Mouse (Mus musculus) gastrocnemius, postnatal 4 days (tissue): Measurements from ENCODE around the gene Vps50. TPM values are rescaled to one million over a fixed set of nuclear protein-coding genes. Genes with fewer than 3 reads are reported as not detected.
A peak's percentile ranks its signal among the peaks of the same experiment; 100 is the strongest.
"Not testable (repeated sequence)": the region's sequence is repeated elsewhere in the genome, so short reads cannot be mapped to it uniquely, and the experiment has no call there.

ENCODE experiments used
- DNase-seq, 2 experiments: peaks; one replicate each; pipeline ENCODE4 v3.0.0; 2021 to 2022; ENCODE audit warnings: low spot score in 2 of 2, mixed read lengths in 2 of 2
- long read RNA-seq, 2 experiments: library from polyadenylated mRNA; stranded (forward); transcript quantifications; one replicate each; pipeline ENCODE4 v2.0.0; 2021
- total RNA-seq, 2 experiments: library from RNA; stranded (reverse); gene quantifications; 2 replicates each; pipeline ENCODE4 v1.2.3; 2021

Vps50 gene
- total RNA-seq: 10 to 100 TPM; 17.7 to 21.0 TPM
- long read RNA-seq, experiment 1, full-length matches to known transcripts: 17 of 28 reads
- long read RNA-seq, experiment 1, partial matches to known transcripts: 4 of 28 reads
- long read RNA-seq, experiment 1, other reads (novel, unspliced or antisense): 7 of 28 reads
- long read RNA-seq, experiment 2, transcript Vps50-201 (28 exons, 3,788 nt): major isoform, 18 of 23 reads
- long read RNA-seq, experiment 2, partial matches to known transcripts: 1 of 23 reads
- long read RNA-seq, experiment 2, other reads (novel, unspliced or antisense): 2 of 23 reads

DNA sequence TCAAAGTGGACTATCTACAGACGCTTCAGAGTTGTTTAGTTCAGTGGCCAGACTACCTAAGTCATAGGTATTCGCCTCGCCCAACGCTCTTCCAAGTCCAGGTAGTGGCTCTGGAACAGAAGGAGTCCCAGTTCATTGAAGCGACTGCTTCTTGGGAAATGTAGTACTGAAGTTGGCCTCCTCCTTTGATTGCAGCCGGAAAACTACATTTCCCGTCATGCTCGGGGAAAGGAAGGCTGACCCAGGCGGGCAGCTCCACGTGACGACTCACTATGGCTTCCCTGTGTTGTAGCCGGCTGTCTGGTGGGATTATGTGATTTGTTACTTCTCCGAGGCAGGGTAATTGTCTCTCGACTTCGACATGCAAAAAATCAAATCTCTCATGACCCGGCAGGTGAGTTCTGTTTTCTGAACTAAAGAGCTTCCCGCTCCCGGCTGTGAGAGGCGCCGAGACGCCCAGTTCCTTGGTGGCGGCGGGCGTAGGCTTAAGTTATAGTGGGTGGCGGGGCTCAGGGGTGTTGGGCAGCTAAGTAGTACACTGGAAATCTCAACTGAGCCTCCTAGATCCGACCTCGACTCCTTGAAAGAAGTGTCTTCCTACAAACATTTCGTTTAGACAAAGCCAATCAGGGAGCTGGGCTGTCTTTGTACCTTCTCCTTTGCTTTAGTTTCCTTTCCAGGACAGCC, at the start of gene Vps50, which contains the start of gene Hepacam2:
Vps50 (plus strand) TSS at position 221 of the 687 bp plus-strand sequence.
Hepacam2 (minus strand) TSS at position 137 of the 687 bp plus-strand sequence.
- peak; percentile 60 to 85 for DNase-seq

DNA sequence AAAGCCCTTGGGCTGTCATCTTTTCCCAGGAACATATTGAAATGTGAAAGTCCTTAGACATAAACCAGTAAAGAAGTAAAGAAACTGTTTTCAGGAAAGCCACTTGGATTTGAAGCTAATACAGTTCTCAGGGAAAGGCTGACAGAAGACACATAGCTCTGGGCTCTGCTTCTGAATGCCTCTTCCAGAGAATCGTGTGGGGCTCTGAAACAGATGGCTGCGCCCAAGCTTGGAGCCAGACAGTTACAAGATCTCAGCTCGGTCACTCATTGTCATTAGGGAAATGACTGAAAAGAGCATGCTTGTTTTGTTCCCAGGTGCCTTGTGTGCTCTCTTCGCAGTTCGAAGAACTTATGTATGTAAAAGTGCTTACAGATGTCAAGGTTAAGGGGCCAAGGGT, 43.8 kb upstream of the Vps50 start:
- no peak for DNase-seq

DNA sequence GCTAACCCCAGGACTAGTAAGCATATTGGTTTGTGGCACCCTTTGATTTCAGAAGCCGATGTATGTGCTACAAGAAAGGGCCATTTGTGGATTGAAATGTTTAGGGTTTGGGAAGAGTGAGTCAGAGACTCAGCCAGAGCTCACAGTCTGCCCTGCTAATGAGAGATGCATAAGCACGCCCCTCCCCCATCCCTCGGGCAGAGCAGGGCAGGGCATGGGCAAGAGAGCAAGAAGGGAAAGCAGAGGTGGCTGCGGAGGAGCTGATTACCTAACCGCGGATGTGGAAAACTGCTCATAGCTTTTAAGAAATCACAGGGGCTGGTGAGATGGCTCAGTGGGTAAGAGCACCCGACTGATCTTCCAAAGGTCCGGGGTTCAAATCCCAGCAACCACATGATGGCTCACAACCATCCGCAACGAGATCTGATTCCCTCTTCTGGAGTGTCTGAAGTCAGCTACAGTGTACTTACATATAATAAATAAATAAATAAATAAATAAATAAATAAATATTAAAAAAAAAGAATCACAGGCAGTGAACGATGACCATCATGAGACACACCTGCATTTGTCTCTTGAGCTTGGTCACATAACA, 42.1 kb upstream of the Vps50 start:
- no peak for DNase-seq

DNA sequence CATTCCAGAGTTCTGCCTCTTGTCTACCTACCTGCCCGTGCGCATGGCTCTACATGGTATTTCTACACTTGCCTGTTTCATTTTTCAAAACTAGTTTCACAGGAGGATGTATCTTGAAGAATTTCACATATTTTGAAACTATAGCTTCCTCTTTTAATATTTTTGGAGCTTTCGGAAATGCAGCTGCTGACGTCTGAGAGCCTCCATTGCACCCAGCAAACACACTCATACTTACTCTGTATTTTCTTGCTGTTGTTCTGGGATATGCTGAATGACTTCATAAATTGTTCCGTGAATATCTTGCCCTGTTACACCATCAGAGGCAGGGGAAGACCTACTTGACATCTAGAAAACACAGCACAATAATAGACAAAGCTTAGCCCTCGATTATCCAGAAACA, 35.2 kb upstream of the Vps50 start:
- DNase-seq: no peak

DNA sequence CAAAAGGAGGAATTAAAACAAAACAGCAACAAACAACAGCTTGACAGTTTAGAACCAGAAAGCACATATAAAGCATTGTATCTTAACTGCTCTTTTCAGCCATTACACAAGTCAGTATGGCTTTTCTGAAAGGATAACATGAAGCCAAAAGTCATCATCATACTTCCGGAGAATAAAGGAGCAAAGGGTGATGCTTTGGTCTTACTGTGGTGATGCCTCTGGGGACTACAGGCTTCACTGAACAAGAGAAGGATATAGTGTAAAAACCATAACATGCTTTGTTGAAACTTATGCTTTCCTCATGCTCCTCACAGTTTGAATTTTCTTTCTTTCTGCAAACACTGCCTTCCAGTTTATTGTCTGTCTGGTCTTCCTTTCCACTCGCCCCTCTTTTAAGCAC, 34.6 kb upstream of the Vps50 start:
- DNase-seq: no peak

DNA sequence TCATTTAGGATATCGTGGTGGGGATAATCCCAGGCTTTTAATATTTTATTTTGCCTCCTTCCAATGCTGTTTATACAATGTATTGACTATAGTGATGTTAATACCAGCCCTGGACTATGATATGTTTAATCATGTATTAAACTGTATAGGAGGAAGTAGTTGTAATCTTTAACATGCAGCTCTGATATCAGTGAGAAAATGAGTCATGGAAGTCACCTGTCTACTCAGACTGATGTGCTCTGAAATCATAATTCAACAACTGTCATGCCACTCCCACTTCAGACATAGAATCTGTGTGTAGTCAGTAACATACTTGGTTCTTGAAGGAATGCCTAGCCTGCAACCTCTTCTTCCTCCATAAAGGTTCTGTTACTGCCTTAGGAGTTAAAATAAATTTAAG, 29.6 kb upstream of the Vps50 start:
- DNase-seq: no peak

DNA sequence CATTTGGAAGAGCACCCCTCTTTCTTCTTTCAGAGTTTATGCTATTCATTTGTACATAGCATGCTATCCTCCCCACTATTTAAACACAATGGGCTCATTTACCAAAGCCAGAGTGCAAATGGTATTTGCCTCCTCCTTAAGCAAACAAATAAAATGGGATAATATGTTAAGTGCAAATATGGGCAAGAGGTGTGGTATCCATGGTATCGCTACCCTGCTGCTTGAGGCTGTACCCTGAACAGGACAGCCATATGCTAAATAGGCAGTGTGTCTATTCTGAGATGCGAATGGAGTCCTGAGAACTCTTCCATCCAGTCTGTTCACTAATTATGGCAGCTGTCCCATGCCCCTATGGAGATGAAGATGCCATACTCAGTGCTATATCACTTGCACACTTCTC, 27.5 kb upstream of the Vps50 start:
- no peak for DNase-seq

DNA sequence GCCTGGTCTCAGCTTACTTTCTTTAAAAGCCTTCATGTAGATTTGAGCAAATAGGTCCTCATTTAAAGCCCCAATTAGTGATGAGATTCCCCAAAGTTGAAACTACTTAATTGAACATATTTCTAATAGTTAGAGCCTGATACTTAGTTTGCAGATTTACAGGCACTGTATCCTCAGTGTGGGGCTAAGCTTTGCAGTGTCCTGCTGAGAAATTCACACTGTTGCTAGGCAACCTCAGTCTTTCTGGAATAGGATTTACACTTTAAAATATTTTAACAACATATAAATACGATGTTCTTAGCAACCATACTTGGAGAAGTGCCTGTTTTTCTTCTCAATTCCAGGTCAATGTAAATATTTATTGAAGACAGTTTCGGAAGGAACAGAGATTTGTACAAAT, 21.9 kb upstream of the Vps50 start:
- DNase-seq: no peak

DNA sequence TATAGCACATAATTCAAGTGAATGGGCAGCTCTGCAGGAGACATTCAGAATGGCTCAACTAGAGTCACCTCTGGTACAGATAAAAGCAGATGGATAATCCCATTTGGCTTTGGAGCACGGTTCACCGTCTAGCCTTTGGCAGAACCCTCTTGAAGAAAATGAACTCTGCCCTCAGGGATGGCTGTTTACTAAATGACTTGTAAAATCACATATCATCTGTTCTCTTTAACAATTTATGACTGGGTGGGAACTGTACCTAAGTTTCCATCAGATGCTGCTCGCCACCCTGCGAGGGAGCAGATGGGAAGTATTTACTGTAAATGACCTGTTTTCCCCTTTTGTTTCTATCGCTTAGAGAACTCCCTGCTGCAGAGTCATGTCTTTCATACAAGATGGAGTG, 18.3 kb upstream of the Vps50 start:
- DNase-seq: no peak

DNA sequence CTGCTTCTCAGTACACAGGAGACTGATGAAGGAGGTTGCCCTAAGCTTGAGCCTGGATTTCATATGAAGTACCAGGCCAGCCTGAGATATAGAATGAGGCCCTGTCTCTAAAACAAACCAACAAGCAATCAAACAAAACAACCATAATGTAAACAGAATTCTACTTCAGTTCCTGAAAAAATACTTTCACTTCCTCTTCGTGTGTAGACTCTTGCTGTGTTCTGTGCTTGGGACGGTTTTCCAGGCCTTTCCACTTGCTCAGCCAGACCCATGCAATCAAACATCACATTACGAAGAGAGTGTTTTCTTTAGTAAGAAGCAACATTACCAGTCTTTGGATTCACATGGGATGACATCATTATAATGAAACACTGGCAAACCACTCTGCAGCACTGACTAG, 16.5 kb upstream of the Vps50 start:
- DNase-seq: no peak

DNA sequence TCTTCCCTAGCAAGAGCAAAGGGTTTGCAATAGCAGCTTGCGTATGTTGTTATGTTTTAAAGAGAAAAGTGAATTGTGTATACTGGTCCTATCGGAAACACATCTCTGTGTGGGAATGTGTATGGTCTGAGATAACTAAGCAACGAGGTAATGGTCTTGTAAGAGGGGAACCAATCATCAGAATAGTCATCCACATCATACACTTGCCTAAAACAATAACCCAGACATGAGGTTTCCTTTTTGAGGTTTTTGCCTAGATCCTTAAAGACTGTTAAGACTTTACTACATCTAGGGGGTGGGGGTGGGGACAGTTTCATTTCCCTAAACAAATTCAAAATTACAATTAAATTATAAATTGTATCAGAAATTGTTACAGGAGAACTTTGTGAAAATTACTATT, 13.0 kb upstream of the Vps50 start:
- DNase-seq: no peak

DNA sequence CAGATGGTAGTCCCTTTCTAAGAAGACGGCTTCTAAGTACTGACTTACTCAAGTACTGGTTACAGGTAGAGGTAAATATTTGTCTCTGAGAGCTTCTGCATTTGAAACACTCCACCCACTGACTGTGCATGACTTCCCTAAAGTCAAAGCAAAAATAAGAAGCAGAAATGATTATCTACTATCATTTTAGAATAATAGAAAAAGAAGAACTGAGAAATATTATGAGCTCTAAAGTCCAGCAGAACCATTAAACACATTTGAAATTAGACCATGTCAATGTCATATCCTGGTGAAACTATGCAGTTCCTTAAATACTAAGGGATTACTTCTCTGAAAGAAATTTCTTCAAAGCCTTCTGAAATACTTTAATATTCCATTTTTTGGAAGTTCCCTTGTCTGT, 10.8 kb upstream of the Vps50 start:
- no peak for DNase-seq

DNA sequence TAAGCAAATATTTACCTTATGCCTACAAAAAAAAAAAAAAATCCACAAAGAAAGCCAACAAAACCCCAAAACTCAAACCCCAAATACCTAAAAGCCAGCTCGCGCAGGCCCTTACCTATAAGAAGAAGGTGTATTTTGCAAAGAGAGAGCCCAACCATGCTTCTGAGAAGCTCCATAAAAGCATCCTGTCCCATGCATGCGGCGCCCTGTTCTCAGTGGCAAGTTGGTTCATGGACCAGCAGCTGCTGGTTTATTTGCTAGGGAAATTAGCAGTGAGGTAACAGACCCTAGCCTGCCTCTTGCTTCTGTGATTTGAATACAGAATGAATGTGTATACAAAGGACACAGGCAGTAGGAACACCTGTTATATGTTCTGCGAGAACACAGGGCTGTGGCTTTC, 3.9 kb upstream of the Vps50 start:
- no peak for DNase-seq

DNA sequence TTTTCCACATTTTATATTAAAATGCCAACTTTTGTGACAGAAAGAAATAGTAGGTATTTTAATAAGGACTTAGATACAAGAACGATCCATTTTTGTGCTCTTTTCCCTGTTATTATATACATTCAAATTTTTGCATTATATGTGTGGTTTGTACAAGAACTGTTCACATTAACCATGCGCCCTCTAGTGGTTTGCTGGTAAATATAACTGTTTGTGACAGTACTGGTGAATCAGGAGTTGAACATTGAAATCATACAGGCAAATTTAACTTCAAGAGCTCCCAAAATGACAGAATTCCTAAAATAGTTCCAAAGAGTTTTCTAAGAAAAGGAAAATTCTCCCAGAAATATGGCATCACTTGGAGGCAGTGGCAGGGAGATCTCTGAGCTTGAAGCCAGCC, 2.0 kb upstream of the Vps50 start:
- no peak for DNase-seq

DNA sequence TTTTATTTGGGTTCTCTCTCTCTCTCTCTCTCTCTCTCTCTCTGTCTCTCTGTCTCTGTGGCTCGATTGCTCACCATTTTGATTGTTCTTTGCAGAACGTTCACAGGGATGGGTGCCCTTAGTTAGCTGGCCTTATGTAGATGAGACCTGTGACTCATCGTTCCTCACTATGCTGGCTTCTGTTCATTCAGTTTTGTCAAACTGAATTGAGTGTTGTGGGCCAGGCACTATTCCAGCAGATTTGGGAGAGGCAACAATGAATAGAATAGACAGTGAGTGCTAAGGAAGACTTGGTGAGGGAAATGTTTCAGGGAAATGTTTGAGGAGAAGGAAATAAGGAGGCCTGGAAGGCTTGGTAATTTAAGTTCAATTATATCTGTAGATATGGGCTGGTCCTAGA, 2.1 kb downstream of the Vps50 start:
- DNase-seq: no peak

DNA sequence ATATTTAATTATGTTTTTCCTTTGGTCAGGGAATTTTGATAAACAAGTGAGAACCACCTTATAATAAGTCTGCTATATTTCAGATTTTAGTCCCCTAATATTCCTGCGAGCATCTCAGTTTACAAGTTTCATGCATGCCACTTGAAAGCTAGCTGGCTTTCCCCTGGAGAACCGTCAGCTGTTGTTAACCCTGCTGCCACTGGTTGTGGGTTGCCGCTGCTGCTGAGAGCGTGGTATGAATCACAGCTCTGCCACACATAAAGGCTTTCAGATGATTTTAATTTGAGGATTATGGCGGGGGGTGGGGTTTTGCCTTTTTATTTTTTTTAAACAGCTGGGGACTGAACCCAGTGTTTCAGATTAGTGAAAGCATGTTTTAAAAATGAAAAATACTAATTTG, 7.1 kb downstream of the Vps50 start:
- DNase-seq: no peak

DNA sequence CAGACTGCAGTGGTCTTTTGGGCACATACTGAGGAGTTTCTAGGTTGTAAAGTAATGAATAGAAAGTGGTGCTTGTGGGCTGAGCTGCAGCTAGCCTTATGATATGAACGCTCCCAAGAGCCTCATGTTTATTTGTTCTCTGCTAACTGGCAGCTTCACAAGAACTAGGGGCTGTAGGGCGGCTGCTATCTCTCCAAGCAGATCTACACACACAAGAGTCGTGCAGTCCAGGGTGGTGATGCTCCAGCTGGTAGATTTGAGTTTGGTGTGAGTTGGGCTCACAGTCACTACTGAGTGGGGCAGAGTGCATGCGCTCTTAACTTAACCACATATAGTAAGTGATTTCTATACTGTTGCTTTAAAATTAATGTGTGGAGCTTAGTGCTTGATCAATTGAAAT, 8.9 kb downstream of the Vps50 start:
- DNase-seq: no peak

DNA sequence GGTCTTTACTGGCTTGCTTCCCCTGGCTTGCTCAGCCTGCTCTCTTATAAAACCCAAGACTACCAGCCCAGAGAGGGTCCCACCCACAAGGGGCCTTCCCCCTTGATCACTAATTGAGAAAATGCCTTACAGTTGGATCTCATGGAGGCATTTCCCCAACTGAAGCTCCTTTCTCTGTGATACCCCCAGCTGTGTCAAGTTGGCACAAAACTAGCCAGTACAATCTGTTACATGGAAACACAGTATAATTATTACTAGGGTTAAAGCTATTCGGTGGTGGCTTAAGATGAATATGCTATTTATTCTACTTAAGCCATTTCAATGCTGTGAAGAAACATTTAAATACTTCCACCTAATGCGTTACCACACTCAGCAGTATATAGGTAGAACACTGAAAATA, 10.0 kb downstream of the Vps50 start:
- not testable (repeated sequence) for DNase-seq

DNA sequence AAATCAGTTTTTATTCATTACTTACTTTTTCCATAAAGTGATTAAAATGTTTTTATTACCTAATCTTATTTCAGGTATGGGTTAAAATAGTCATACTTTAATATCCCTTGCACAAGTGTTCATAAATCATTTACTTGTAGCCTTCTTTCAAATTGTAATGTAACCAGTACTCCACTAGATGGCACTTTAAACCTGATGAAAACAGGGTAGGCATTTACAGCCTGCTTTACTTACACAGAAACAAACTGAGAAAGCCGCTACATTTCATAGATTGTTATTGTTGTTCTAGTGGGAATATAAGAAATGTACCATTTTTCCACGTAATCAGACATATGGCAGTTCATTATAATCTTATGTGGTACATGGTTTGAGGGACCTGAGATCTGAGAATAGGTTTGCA, 11.6 kb downstream of the Vps50 start:
- DNase-seq: no peak

DNA sequence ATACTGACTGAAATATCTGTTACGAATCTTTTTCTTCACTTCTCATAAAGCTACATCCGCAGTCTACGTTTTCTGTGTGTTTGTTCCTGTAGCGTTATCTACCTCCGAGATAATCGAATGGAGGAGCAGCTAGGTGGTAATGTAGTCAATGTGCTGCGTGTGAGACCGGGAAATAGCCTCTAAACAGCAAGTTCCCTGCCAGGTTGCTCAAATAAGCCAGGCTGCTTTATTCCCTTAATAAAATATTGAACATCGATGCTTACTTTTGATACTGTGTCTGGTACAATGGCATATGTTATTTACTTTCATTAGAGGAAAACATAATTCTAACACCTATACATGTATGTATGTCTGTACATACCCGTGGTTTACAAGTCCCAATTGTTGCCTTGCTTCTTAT, 12.9 kb downstream of the Vps50 start:
- DNase-seq: no peak

DNA sequence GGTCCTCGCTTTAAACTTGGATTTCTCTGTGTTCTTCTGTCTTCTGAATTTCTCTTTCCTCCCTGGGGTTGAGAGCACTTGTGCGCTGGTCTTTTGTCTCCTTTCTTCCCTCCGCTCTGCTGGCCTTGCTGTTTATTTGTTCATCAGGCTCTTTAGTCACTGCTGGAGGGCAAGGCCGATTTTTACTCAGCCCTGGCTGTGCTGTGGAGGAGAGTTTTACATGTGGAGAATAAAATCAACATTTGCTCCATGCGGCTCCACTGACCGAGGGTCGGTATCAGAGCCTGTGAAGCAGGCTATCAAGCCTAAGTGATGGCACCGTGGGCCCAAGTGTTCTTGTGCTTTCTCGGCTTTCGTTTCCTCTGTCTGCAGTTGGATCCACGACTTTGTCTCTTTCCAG, 13.4 kb downstream of the Vps50 start:
- DNase-seq: no peak

DNA sequence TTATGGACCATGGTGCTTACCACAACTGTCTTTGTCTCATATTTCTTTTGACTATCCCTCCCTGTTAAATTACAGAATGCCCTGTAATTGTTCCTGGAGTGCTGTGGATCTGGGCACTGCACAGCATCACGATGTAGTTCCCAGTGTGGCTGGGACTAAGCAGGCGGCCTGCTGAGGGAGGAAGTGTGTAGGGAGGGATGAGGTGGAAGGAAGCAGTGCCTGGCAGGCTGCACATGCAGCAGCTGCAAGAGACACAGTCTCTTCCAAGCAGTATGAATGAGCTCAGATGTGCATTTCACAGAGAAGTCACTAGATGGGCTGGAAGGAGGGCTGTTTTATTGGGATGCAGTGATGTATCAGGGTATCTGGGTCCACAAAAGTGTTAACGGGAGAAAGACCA, 14.4 kb downstream of the Vps50 start:
- DNase-seq: peak in 1 of 2 experiments; percentile 14

DNA sequence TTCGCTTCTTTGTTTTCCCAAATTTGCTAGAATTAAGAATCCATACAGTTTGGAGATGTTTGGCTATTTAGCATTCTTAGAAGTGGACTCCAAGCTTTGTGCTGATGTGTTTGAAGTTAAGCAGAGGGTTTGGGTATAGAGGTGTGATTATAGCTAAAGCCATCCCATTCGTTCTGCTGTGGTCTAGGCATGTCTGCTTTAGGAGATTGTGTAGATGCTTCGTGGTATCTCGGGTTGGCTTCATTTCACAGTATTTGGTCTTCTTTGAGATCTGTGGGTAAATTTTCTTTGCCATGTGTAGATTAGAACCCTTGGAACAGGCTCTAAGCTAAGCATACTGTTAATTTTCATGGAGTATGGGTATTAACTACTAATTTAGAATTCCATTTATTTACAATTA, 30.0 kb downstream of the Vps50 start:
- no peak for DNase-seq
